Mouse (Mus musculus) embryonic fibroblast, embryonic 13.5 days (primary cell): Measurements from ENCODE around the gene Nlrp3.

Experiments used
- CTCF ChIP-seq: IDR thresholded peaks from 2 replicates; pipeline ENCODE4 v1.5.1; 2011; ENCODE audit warnings: mild to moderate bottlenecking, control low read depth, low read length, moderate library complexity, borderline replicate concordance; ENCODE audit not compliant: insufficient read depth
- POLR2A ChIP-seq: IDR thresholded peaks from 2 replicates; pipeline ENCODE4 v1.6.1; 2011; ENCODE audit warnings: low read depth, mild to moderate bottlenecking, control low read depth, low read length, moderate library complexity

DNA sequence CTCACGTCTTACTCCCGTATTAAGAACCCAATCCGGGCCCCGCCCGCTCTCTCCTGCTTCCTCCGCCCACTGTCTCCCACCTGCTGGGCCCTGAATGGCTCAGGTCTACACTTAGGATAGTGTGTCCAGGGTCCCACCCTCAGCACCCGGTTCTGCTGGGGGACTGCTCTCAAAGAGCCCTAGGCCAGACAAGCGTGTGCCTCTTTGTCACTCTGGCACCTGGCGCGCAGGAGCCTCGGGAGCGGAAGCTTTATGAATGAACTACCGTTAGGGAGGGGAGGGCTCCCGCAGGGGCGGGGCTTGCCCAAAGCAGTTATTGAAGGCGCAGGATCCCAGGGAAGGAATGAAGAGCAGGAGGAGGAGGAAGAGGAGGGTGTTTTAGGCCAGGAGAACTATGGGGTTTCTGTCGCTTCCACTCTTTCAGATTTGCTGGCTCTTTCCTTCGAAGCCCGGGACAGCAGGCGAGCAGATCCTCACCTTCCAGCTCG, 36.0 kb upstream of the Nlrp3 start:
- TF ChIP-seq CTCF (no peak), POLR2A (peak; percentile 78)
